26 mouse cellular contexts compared by ENCODE assay signal in genomic region chr12:112229084-112229483, GRCm38 (mm10).
DNase-seq lines count a peak whose midpoint lies in the region; ATAC-seq lines count a peak whose summit lies in the region.
"Had no signal": no experiment of that assay in that cellular context is flagged by ENCODE, and none has a peak within 500 bp of the region (broad histone marks: within the 10 kb centered on the region; RNA-seq: fewer than 3 reads in every experiment).

No protein-coding gene starts in this region.

- 74% methylated on average over 10 of the region's 10 CpGs for WGBS in hindbrain, embryonic 10.5 days
- 59% methylated on average over 10 of the region's 10 CpGs for WGBS in hindbrain, embryonic 13.5 days
- whole genome bisulfite sequencing in midbrain, embryonic 12.5 days = 61% methylated on average over 10 of the region's 10 CpGs

- intact Hi-C loops in gastrocnemius, postnatal 14 days (cut with DNase I; ENCODE audit: low total_unique reads) = no loop called here

- H3K27me3 ChIP-seq in hindbrain, embryonic 10.5 days (ENCODE audit: insufficient read depth, poor library complexity, severe bottlenecking) = peaks cover 43% of the 10 kb centered on the region
- peaks cover 32% of the 10 kb centered on the region for H3K27me3 ChIP-seq in hindbrain, embryonic 13.5 days
- peaks cover 24% of the 10 kb centered on the region for H3K27me3 ChIP-seq in midbrain, embryonic 12.5 days
- H3K27me3 ChIP-seq: embryonic facial prominence, embryonic 15.5 days; lung, embryonic 15.5 days; stomach, embryonic 15.5 days had no signal

- no peak overlapping the region for H3K9ac ChIP-seq in hindbrain, embryonic 13.5 days
- no peak overlapping the region for H3K9ac ChIP-seq in midbrain, embryonic 12.5 days (replicated peaks)
- H3K9ac ChIP-seq: embryonic facial prominence, embryonic 15.5 days; heart, embryonic 15.5 days; kidney, embryonic 15.5 days; lung, embryonic 15.5 days; stomach, embryonic 15.5 days had no signal

- DNase-seq in hindbrain, embryonic 10.5 days (ENCODE audit: low spot score) = no peak
- DNase-seq in retina, postnatal 1 day = peak; percentile 31
- DNase-seq in retina, embryonic 14.5 days (ENCODE audit: low spot score) = no peak
- DNase-seq in urinary bladder, postnatal 10 days (ENCODE audit: low spot score) = no peak
- no peak for DNase-seq in gastrocnemius, postnatal 14 days
- DNase-seq: adrenal gland, postnatal 25 days; B cell, adult 2 months; cerebellum, adult 18-20 months; cerebellum, postnatal 14 days; gastrocnemius, postnatal 10 days; heart, postnatal 36 days; kidney, adult 18-20 months; kidney, postnatal 25 days; left cerebral cortex, postnatal 4 days; liver; lung, postnatal 36 days; right cerebral cortex, postnatal 25 days had no signal

- H3K9me3 ChIP-seq in hindbrain, embryonic 10.5 days = no peaks in the 10 kb centered on the region
- H3K9me3 ChIP-seq in hindbrain, embryonic 13.5 days = no peaks in the 10 kb centered on the region
- no peaks in the 10 kb centered on the region for H3K9me3 ChIP-seq in midbrain, embryonic 12.5 days
- H3K9me3 ChIP-seq: embryonic facial prominence, embryonic 15.5 days; heart, embryonic 15.5 days; kidney, embryonic 15.5 days; lung, embryonic 15.5 days; stomach, embryonic 15.5 days had no signal

- no peak overlapping the region for H3K4me3 ChIP-seq in hindbrain, embryonic 10.5 days
- H3K4me3 ChIP-seq in hindbrain, embryonic 13.5 days = no peak overlapping the region
- H3K4me3 ChIP-seq in midbrain, embryonic 12.5 days = no peak overlapping the region
- H3K4me3 ChIP-seq: embryonic facial prominence, embryonic 15.5 days; heart, embryonic 15.5 days; kidney, embryonic 15.5 days; layer of hippocampus, adult 2 months; lung, embryonic 15.5 days; stomach, embryonic 15.5 days had no signal

- H3K27ac ChIP-seq in hindbrain, embryonic 10.5 days = peak overlapping the region; percentile 77
- H3K27ac ChIP-seq in hindbrain, embryonic 13.5 days = no peak overlapping the region
- H3K27ac ChIP-seq in midbrain, embryonic 12.5 days (replicated peaks) = peak overlapping the region; percentile 68
- H3K27ac ChIP-seq: embryonic facial prominence, embryonic 15.5 days; heart, embryonic 15.5 days; kidney, embryonic 15.5 days; layer of hippocampus, adult 2 months; lung, embryonic 15.5 days; stomach, embryonic 15.5 days had no signal

- ATAC-seq in hindbrain, embryonic 13.5 days (ENCODE audit: low FRiP score) = no peak
- ATAC-seq in midbrain, embryonic 12.5 days (ENCODE audit: low FRiP score, low read depth) = no peak
- ATAC-seq: hindbrain, embryonic 16.5 days had no signal

- peaks cover 58% of the 10 kb centered on the region for H3K4me1 ChIP-seq in hindbrain, embryonic 10.5 days (replicated peaks)
- H3K4me1 ChIP-seq in hindbrain, embryonic 13.5 days (replicated peaks) = peaks cover 25% of the 10 kb centered on the region
- peaks cover 34% of the 10 kb centered on the region for H3K4me1 ChIP-seq in midbrain, embryonic 12.5 days
- H3K4me1 ChIP-seq: embryonic facial prominence, embryonic 15.5 days; heart, embryonic 15.5 days; lung, embryonic 15.5 days; stomach, embryonic 15.5 days had no signal

- no peaks in the 10 kb centered on the region for H3K36me3 ChIP-seq in hindbrain, embryonic 10.5 days
- no peaks in the 10 kb centered on the region for H3K36me3 ChIP-seq in hindbrain, embryonic 13.5 days
- H3K36me3 ChIP-seq in midbrain, embryonic 12.5 days = no peaks in the 10 kb centered on the region
- H3K36me3 ChIP-seq: embryonic facial prominence, embryonic 15.5 days; heart, embryonic 15.5 days; kidney, embryonic 15.5 days; lung, embryonic 15.5 days; stomach, embryonic 15.5 days had no signal

- H3K4me2 ChIP-seq in hindbrain, embryonic 13.5 days = no peak overlapping the region
- H3K4me2 ChIP-seq in midbrain, embryonic 12.5 days (replicated peaks) = no peak overlapping the region
- H3K4me2 ChIP-seq: embryonic facial prominence, embryonic 15.5 days; heart, embryonic 15.5 days; kidney, embryonic 15.5 days; lung, embryonic 15.5 days; stomach, embryonic 15.5 days had no signal
